Mouse (Mus musculus): ENCODE data around the gene Gm9774. TPM values are rescaled to one million over a fixed set of nuclear protein-coding genes. Genes with fewer than 3 reads are reported as not detected.

Gm9774 gene
- 27.2 TPM for polyA plus RNA-seq (2017; shearing (Covaris generic))

GRCm38 (mm10) chr3:92429323-92429722 is at the start of gene Gm9774:
Gm9774 (minus strand) TSS chr3:92429423.

GRCm38 (mm10) chr3:92458620-92459019 is 29.4 kb upstream of the Gm9774 start, which contains the start of gene Sprr3:
Sprr3 (minus strand) TSS chr3:92458720.

GRCm38 (mm10) chr3:92438689-92439088 is 9.5 kb upstream of the Gm9774 start, which contains the start of gene Sprr1b:
Sprr1b (minus strand) TSS chr3:92438789.

GRCm38 (mm10) chr3:92432282-92432681 is 3.1 kb upstream of the Gm9774 start, which contains the start of gene Sprr2k:
Sprr2k (plus strand) TSS chr3:92432582.

GRCm38 (mm10) chr3:92417782-92418181 is 11.4 kb downstream of the Gm9774 start, which contains the start of gene Sprr2j-ps:
Sprr2j-ps (plus strand) TSS chr3:92418082.

GRCm38 (mm10) chr3:92407691-92408090 is 21.5 kb downstream of the Gm9774 start, which contains the start of gene Sprr2i:
Sprr2i (plus strand) TSS chr3:92407991.

GRCm38 (mm10) chr3:92385385-92385784 is 43.8 kb downstream of the Gm9774 start, which contains the start of gene Sprr2h:
Sprr2h (plus strand) TSS chr3:92385685.

Other genes starting within 250 kb of the Gm9774 start
- not detected for gene Sprr2a1, start 213.6 kb downstream of the Gm9774 start, polyA plus RNA-seq (2017; shearing (Covaris generic))
- gene Sprr2a2, start 213.5 kb downstream of the Gm9774 start, polyA plus RNA-seq (2017; shearing (Covaris generic)) = not detected
- not detected for gene Sprr2a3, start 144.0 kb downstream of the Gm9774 start, polyA plus RNA-seq (2017; shearing (Covaris generic))
- not detected for gene Sprr2b, start 112.8 kb downstream of the Gm9774 start, polyA plus RNA-seq (2017; shearing (Covaris generic))
- not detected for gene Sprr2d, start 90.3 kb downstream of the Gm9774 start, polyA plus RNA-seq (2017; shearing (Covaris generic))
- not detected for gene Sprr2e, start 77.3 kb downstream of the Gm9774 start, polyA plus RNA-seq (2017; shearing (Covaris generic))
- gene Sprr2f, start 64.2 kb downstream of the Gm9774 start, polyA plus RNA-seq (2017; shearing (Covaris generic)) = not detected
- not detected for gene Sprr2h, start 43.7 kb downstream of the Gm9774 start, polyA plus RNA-seq (2017; shearing (Covaris generic))
- gene Sprr2i, start 21.4 kb downstream of the Gm9774 start, polyA plus RNA-seq (2017; shearing (Covaris generic)) = not detected
- gene Sprr2j-ps, start 11.3 kb downstream of the Gm9774 start, polyA plus RNA-seq (2017; shearing (Covaris generic)) = not detected
- gene Sprr2k, start 3.2 kb upstream of the Gm9774 start, polyA plus RNA-seq (2017; shearing (Covaris generic)) = not detected
- gene Sprr1b, start 9.4 kb upstream of the Gm9774 start, polyA plus RNA-seq (2017; shearing (Covaris generic)) = not detected
- gene Sprr3, start 29.3 kb upstream of the Gm9774 start, polyA plus RNA-seq (2017; shearing (Covaris generic)) = not detected
- not detected for gene Sprr1a, start 56.5 kb upstream of the Gm9774 start, polyA plus RNA-seq (2017; shearing (Covaris generic))
- not detected for gene Sprr4, start 71.1 kb upstream of the Gm9774 start, polyA plus RNA-seq (2017; shearing (Covaris generic))
- gene 2310046K23Rik, start 105.1 kb upstream of the Gm9774 start, polyA plus RNA-seq (2017; shearing (Covaris generic)) = not detected
- gene Ivl, start 144.3 kb upstream of the Gm9774 start, polyA plus RNA-seq (2017; shearing (Covaris generic)) = not detected
- gene Smcp, start 159.6 kb upstream of the Gm9774 start, polyA plus RNA-seq (2017; shearing (Covaris generic)) = not detected
- not detected for gene 2210017I01Rik, start 178.1 kb upstream of the Gm9774 start, polyA plus RNA-seq (2017; shearing (Covaris generic))
- gene Lce6a, start 192.2 kb upstream of the Gm9774 start, polyA plus RNA-seq (2017; shearing (Covaris generic)) = not detected
- gene Lce1a1, start 218.9 kb upstream of the Gm9774 start, polyA plus RNA-seq (2017; shearing (Covaris generic)) = not detected
- not detected for gene Lce1b, start 227.5 kb upstream of the Gm9774 start, polyA plus RNA-seq (2017; shearing (Covaris generic))
- gene Lce1a2, start 240.9 kb upstream of the Gm9774 start, polyA plus RNA-seq (2017; shearing (Covaris generic)) = not detected
- gene Lce1c, start 249.8 kb upstream of the Gm9774 start, polyA plus RNA-seq (2017; shearing (Covaris generic)) = not detected